17 mouse cellular contexts compared by ENCODE assay signal in genomic region chr13:29810780-29811179, GRCm38 (mm10).
"Had no signal": no experiment of that assay in that cellular context is flagged by ENCODE, and none has a peak within 500 bp of the region (broad histone marks: within the 10 kb centered on the region; RNA-seq: fewer than 3 reads in every experiment).

No protein-coding gene starts in this region.

- H3K4me1 ChIP-seq: lung, embryonic 15.5 days; megakaryocyte, embryonic 14.5 days; neural tube, embryonic 12.5 days; stomach, embryonic 15.5 days had no signal

- H3K4me2 ChIP-seq: lung, embryonic 15.5 days; midbrain, embryonic 11.5 days; midbrain, embryonic 13.5 days; midbrain, embryonic 15.5 days; neural tube, embryonic 12.5 days; stomach, embryonic 15.5 days had no signal

- H3K9me3 ChIP-seq: lung, embryonic 15.5 days; megakaryocyte, embryonic 14.5 days; midbrain, embryonic 13.5 days; midbrain, embryonic 15.5 days; neural tube, embryonic 12.5 days; stomach, embryonic 15.5 days had no signal

- H3K27me3 ChIP-seq: lung, embryonic 15.5 days; megakaryocyte, embryonic 14.5 days; midbrain, embryonic 13.5 days; midbrain, embryonic 15.5 days; neural tube, embryonic 12.5 days; stomach, embryonic 15.5 days had no signal

- H3K36me3 ChIP-seq: lung, embryonic 15.5 days; midbrain, embryonic 13.5 days; midbrain, embryonic 15.5 days; neural tube, embryonic 12.5 days; stomach, embryonic 15.5 days had no signal

- ATAC-seq: lung, postnatal 0 days; midbrain, embryonic 13.5 days; midbrain, embryonic 15.5 days had no signal

- H3K4me3 ChIP-seq: lung, embryonic 15.5 days; megakaryocyte, embryonic 14.5 days; midbrain, embryonic 13.5 days; midbrain, embryonic 15.5 days; neural tube, embryonic 12.5 days; stomach, embryonic 15.5 days had no signal

- H3K9ac ChIP-seq: lung, embryonic 15.5 days; midbrain, embryonic 13.5 days; midbrain, embryonic 15.5 days; neural tube, embryonic 12.5 days; stomach, embryonic 15.5 days had no signal

- H3K27ac ChIP-seq: lung, embryonic 15.5 days; macrophage; midbrain, embryonic 13.5 days; midbrain, embryonic 15.5 days; neural tube, embryonic 12.5 days; stomach, embryonic 15.5 days; stomach, postnatal 0 days had no signal

- DNase-seq: lung, adult 2 months; lung, postnatal 14 days; lung, postnatal 36 days; right cerebral cortex, postnatal 14 days; thymus, adult 2 months; thymus, postnatal 25 days; thymus, postnatal 4 days had no signal
